Comparison of ENCODE assay signal across 19 mouse cellular contexts in the genomic region with DNA sequence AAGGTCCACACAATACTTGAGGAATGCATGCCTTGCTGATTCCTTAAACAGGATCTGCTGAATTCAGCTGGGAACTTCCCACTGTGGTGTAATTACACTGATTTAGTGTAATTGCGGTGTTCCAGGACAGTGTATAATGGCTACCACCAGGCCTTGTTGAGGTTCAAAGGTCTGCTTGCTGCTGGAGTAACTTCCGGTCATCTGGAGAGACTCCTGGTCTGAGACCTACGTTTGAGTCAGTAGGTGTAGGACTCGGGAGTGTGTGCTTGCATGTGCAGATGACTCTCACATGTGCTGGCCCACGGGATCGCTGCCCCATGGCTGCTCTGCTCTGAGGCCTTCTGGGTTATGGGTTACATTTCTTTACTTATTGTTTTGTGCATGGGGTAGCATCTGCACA. TPM values are rescaled to one million over a fixed set of nuclear protein-coding genes. Genes with fewer than 3 reads are reported as not detected.
DNase-seq lines count a peak whose midpoint lies in the region; ATAC-seq and TF ChIP-seq lines count a peak whose summit lies in the region.
"Had no signal": no experiment of that assay in that cellular context is flagged by ENCODE, and none has a peak within 500 bp of the region (broad histone marks: within the 10 kb centered on the region; RNA-seq: fewer than 3 reads in every experiment).

No protein-coding gene starts in this region.

- peaks cover 20% of the 10 kb centered on the region for H3K4me1 ChIP-seq in liver, adult 2 months (ENCODE audit: control insufficient read depth, insufficient read depth, low read length)
- H3K4me1 ChIP-seq in liver, embryonic 11.5 days (replicated peaks; ENCODE audit: control insufficient read depth, insufficient read depth, low read length), result peaks cover 6% of the 10 kb centered on the region
- no peaks in the 10 kb centered on the region for H3K4me1 ChIP-seq in intestine, embryonic 16.5 days (ENCODE audit: control insufficient read depth, insufficient read depth, low read length)
- peaks cover 4% of the 10 kb centered on the region for H3K4me1 ChIP-seq in liver, postnatal 0 days (ENCODE audit: insufficient read depth)
- H3K4me1 ChIP-seq in midbrain, postnatal 0 days (ENCODE audit: insufficient read depth, low read length), result no peaks in the 10 kb centered on the region
- H3K4me1 ChIP-seq: embryonic facial prominence, embryonic 13.5 days; forebrain, embryonic 12.5 days; hindbrain, embryonic 12.5 days had no signal

- peaks cover 43% of the 10 kb centered on the region; the same call in 1 of the 2 replicates for H3K79me2 ChIP-seq in liver, adult 2 months (ENCODE audit: control insufficient read depth, insufficient read depth, low read length)

- H3K27me3 ChIP-seq in liver, adult 2 months (ENCODE audit: control insufficient read depth, insufficient read depth, low read length), result no peaks in the 10 kb centered on the region
- no peaks in the 10 kb centered on the region for H3K27me3 ChIP-seq in liver, embryonic 11.5 days (replicated peaks; ENCODE audit: control insufficient read depth, insufficient read depth, low read length)
- no peaks in the 10 kb centered on the region for H3K27me3 ChIP-seq in intestine, embryonic 16.5 days (replicated peaks; ENCODE audit: control insufficient read depth, insufficient read depth, low read length)
- H3K27me3 ChIP-seq in liver, postnatal 0 days (ENCODE audit: insufficient read depth, low read length), result no peaks in the 10 kb centered on the region
- H3K27me3 ChIP-seq in midbrain, postnatal 0 days (ENCODE audit: insufficient read depth, low read length), result no peaks in the 10 kb centered on the region
- H3K27me3 ChIP-seq: CH12.LX; embryonic facial prominence, embryonic 13.5 days; forebrain, embryonic 12.5 days; heart, embryonic 13.5 days; hindbrain, embryonic 12.5 days; Patski had no signal

- H3K4me2 ChIP-seq in liver, embryonic 11.5 days, result no peak overlapping the region
- H3K4me2 ChIP-seq in intestine, embryonic 16.5 days (ENCODE audit: low read depth, low read length), result no peak overlapping the region
- no peak overlapping the region for H3K4me2 ChIP-seq in liver, postnatal 0 days (ENCODE audit: low read depth, low read length)
- H3K4me2 ChIP-seq in midbrain, postnatal 0 days (ENCODE audit: low read depth, low read length, poor library complexity, severe bottlenecking), result no peak overlapping the region
- H3K4me2 ChIP-seq: embryonic facial prominence, embryonic 13.5 days; forebrain, embryonic 12.5 days; heart, embryonic 13.5 days; hindbrain, embryonic 12.5 days had no signal

- intact Hi-C loops in left cerebral cortex, postnatal 25 days (cut with DNase I), result no loop called here

- no peak overlapping the region for H3K9ac ChIP-seq in liver, adult 2 months (ENCODE audit: low read depth, low read length)
- no peak overlapping the region for H3K9ac ChIP-seq in liver, embryonic 11.5 days (ENCODE audit: low read depth, low read length)
- no peak overlapping the region for H3K9ac ChIP-seq in intestine, embryonic 16.5 days (ENCODE audit: low read depth, low read length)
- no peak overlapping the region for H3K9ac ChIP-seq in liver, postnatal 0 days (replicated peaks)
- no peak overlapping the region for H3K9ac ChIP-seq in midbrain, postnatal 0 days (replicated peaks; ENCODE audit: low read length, poor library complexity, severe bottlenecking)
- H3K9ac ChIP-seq: embryonic facial prominence, embryonic 13.5 days; forebrain, embryonic 12.5 days; heart, embryonic 13.5 days; hindbrain, embryonic 12.5 days had no signal

- H3K4me3 ChIP-seq in liver, adult 2 months (ENCODE audit: insufficient read depth, low read depth, low read length), result no peak overlapping the region
- H3K4me3 ChIP-seq in liver, embryonic 11.5 days (ENCODE audit: low read depth, low read length), result no peak overlapping the region
- no peak overlapping the region for H3K4me3 ChIP-seq in intestine, embryonic 16.5 days (ENCODE audit: low read length)
- H3K4me3 ChIP-seq in liver, postnatal 0 days (ENCODE audit: low read depth, low read length), result no peak overlapping the region
- no peak overlapping the region for H3K4me3 ChIP-seq in midbrain, postnatal 0 days (ENCODE audit: low read depth, low read length)
- H3K4me3 ChIP-seq: embryonic facial prominence, embryonic 13.5 days; forebrain, embryonic 12.5 days; heart, embryonic 13.5 days; hindbrain, embryonic 12.5 days had no signal

- H3K27ac ChIP-seq in liver, adult 2 months (replicated peaks; ENCODE audit: insufficient read depth, low read depth, low read length), result peak overlapping the region; percentile 4; the same call in 1 of the 2 replicates
- H3K27ac ChIP-seq in liver, embryonic 11.5 days (ENCODE audit: low read depth, low read length), result no peak overlapping the region
- no peak overlapping the region for H3K27ac ChIP-seq in intestine, embryonic 16.5 days (ENCODE audit: low read length)
- H3K27ac ChIP-seq in liver, postnatal 0 days (ENCODE audit: low read depth), result no peak overlapping the region
- no peak overlapping the region for H3K27ac ChIP-seq in midbrain, postnatal 0 days (ENCODE audit: low read depth, low read length)
- H3K27ac ChIP-seq: embryonic facial prominence, embryonic 13.5 days; forebrain, embryonic 12.5 days; heart, embryonic 13.5 days; hindbrain, embryonic 12.5 days had no signal

- no peak for ATAC-seq in liver, embryonic 11.5 days (replicated peaks; ENCODE audit: low FRiP score)
- peak; percentile 54; the same call in 1 of the 2 replicates for ATAC-seq in intestine, embryonic 16.5 days
- ATAC-seq in liver, postnatal 0 days, result peak; percentile 50; the same call in 1 of the 2 replicates
- ATAC-seq in midbrain, postnatal 0 days (ENCODE audit: low FRiP score), result no peak
- ATAC-seq: activated CD4-positive, CD25-positive, alpha-beta regulatory T cell, adult 4 months; forebrain, embryonic 16.5 days; Patski had no signal

- WGBS in liver, adult 2 months, result 35% methylated on average over 6 of the region's 6 CpGs
- 80% methylated on average over 6 of the region's 6 CpGs for WGBS in liver, embryonic 11.5 days
- WGBS in intestine, embryonic 16.5 days, result 73% methylated on average over 6 of the region's 6 CpGs
- 78% methylated on average over 6 of the region's 6 CpGs for WGBS in liver, postnatal 0 days (ENCODE audit: insufficient replicate concordance)
- 97% methylated on average over 6 of the region's 6 CpGs for WGBS in midbrain, postnatal 0 days

- no peak for TF ChIP-seq POLR2A in liver, adult 2 months (IDR thresholded peaks at IDR 0.05; ENCODE audit: extremely low read depth, insufficient read depth, low read length)

- H3K9me3 ChIP-seq in liver, embryonic 11.5 days (ENCODE audit: control insufficient read depth, low read length), result no peaks in the 10 kb centered on the region
- H3K9me3 ChIP-seq in intestine, embryonic 16.5 days (ENCODE audit: control insufficient read depth, low read length), result no peaks in the 10 kb centered on the region
- no peaks in the 10 kb centered on the region for H3K9me3 ChIP-seq in liver, postnatal 0 days (ENCODE audit: low read length)
- H3K9me3 ChIP-seq in midbrain, postnatal 0 days (ENCODE audit: low read length), result no peaks in the 10 kb centered on the region
- H3K9me3 ChIP-seq: embryonic facial prominence, embryonic 13.5 days; forebrain, embryonic 12.5 days; heart, embryonic 13.5 days; hindbrain, embryonic 12.5 days had no signal

- peaks cover 5% of the 10 kb centered on the region; the same call in 1 of the 2 replicates for H3K36me3 ChIP-seq in liver, adult 2 months (ENCODE audit: control insufficient read depth, insufficient read depth, low read length)
- H3K36me3 ChIP-seq in liver, embryonic 11.5 days (ENCODE audit: control insufficient read depth, insufficient read depth, low read length), result no peaks in the 10 kb centered on the region
- H3K36me3 ChIP-seq in intestine, embryonic 16.5 days (ENCODE audit: control insufficient read depth, insufficient read depth, low read length), result no peaks in the 10 kb centered on the region
- peaks cover 10% of the 10 kb centered on the region for H3K36me3 ChIP-seq in liver, postnatal 0 days (replicated peaks; ENCODE audit: insufficient read depth, low read length)
- no peaks in the 10 kb centered on the region for H3K36me3 ChIP-seq in midbrain, postnatal 0 days (ENCODE audit: insufficient read depth, low read length)
- H3K36me3 ChIP-seq: forebrain, embryonic 12.5 days; hindbrain, embryonic 12.5 days had no signal

- no peak for TF ChIP-seq EP300 in liver, postnatal 0 days (IDR thresholded peaks at IDR 0.05; ENCODE audit: low read depth)

- DNase-seq in liver, adult 2 months (ENCODE audit: extremely low read depth, low read depth, low spot score), result peak; percentile 62
- DNase-seq in liver, embryonic 11.5 days (ENCODE audit: low spot score), result no peak
- no peak for DNase-seq in liver, postnatal 0 days
- DNase-seq in left cerebral cortex, postnatal 25 days (ENCODE audit: low spot score in 2 of 2), result no peak
- DNase-seq in midbrain, postnatal 0 days (ENCODE audit: low spot score), result no peak
- DNase-seq: adrenal gland, postnatal 14 days; cerebellum, adult 11-12 months; cerebellum, adult 9-10 months; gastrocnemius, postnatal 14 days; heart, postnatal 4 days had no signal

- TF ChIP-seq CTCF in liver, adult 2 months (IDR thresholded peaks at IDR 0.05; ENCODE audit: low read depth, low read length), result no peak
- TF ChIP-seq CTCF in liver, postnatal 0 days (IDR thresholded peaks at IDR 0.05; ENCODE audit: low read depth), result no peak
- no peak for TF ChIP-seq CTCF in midbrain, postnatal 0 days (IDR thresholded peaks at IDR 0.05)

RNA-seq across cellular contexts. Expression of a gene that starts 13.0 kb away (rescaled TPM):
- total RNA-seq in liver, adult 2 months (2014; rRNA removed), result 6.1 and 7.7 TPM in 2 replicates
- polyA plus RNA-seq in liver, adult 2 months (2012; rRNA removed), result 2.1 and 2.5 TPM in 2 replicates
- polyA plus RNA-seq in liver, embryonic 11.5 days (2014; fragmentation: Nextera tagmentation; extraction: Ambion mirVana), result 35.8 and 38.7 TPM in 2 replicates
- polyA plus RNA-seq in intestine, embryonic 16.5 days (2015; fragmentation: Nextera tagmentation; extraction: Ambion mirVana), result 26.9 and 31.3 TPM in 2 replicates
- 15.1 and 16.2 TPM in 2 replicates for polyA plus RNA-seq in liver, postnatal 0 days (2015; fragmentation: Nextera tagmentation; extraction: Ambion mirVana)
- 10 to 100 TPM; 46.2 to 48.4 TPM for total RNA-seq in left cerebral cortex, postnatal 25 days (2021)
- total RNA-seq in midbrain, postnatal 0 days (2014; rRNA removed), result 30.5 and 38.1 TPM in 2 replicates
- polyA plus RNA-seq in midbrain, postnatal 0 days (2015; fragmentation: Nextera tagmentation; extraction: Ambion mirVana), result 51.6 and 54.2 TPM in 2 replicates

RNA-seq across cellular contexts. Expression of a gene that starts 13.4 kb away (rescaled TPM):
- total RNA-seq in liver, adult 2 months (2014; rRNA removed), result 13.8 and 15.9 TPM in 2 replicates
- 5.1 and 6.4 TPM in 2 replicates for polyA plus RNA-seq in liver, adult 2 months (2012; rRNA removed)
- polyA plus RNA-seq in liver, embryonic 11.5 days (2014; fragmentation: Nextera tagmentation; extraction: Ambion mirVana), result 22.7 and 25.3 TPM in 2 replicates
- 21.9 and 22.2 TPM in 2 replicates for polyA plus RNA-seq in intestine, embryonic 16.5 days (2015; fragmentation: Nextera tagmentation; extraction: Ambion mirVana)
- 9.0 and 11.0 TPM in 2 replicates for polyA plus RNA-seq in liver, postnatal 0 days (2015; fragmentation: Nextera tagmentation; extraction: Ambion mirVana)
- total RNA-seq in left cerebral cortex, postnatal 25 days (2021), result 1 to 10 TPM; 4.1 to 4.4 TPM
- total RNA-seq in midbrain, postnatal 0 days (2014; rRNA removed), result 7.2 TPM in 2 replicates
- polyA plus RNA-seq in midbrain, postnatal 0 days (2015; fragmentation: Nextera tagmentation; extraction: Ambion mirVana), result 2.1 and 2.2 TPM in 2 replicates

RNA-seq across cellular contexts. Expression of a gene that starts 42.7 kb away (rescaled TPM):
- 0.13 and 0.18 TPM in 2 replicates for total RNA-seq in liver, adult 2 months (2014; rRNA removed)
- polyA plus RNA-seq in liver, adult 2 months (2012; rRNA removed), result not detected in 2 replicates
- 4.1 and 4.3 TPM in 2 replicates for polyA plus RNA-seq in liver, embryonic 11.5 days (2014; fragmentation: Nextera tagmentation; extraction: Ambion mirVana)
- polyA plus RNA-seq in intestine, embryonic 16.5 days (2015; fragmentation: Nextera tagmentation; extraction: Ambion mirVana), result 1.5 and 1.8 TPM in 2 replicates
- polyA plus RNA-seq in liver, postnatal 0 days (2015; fragmentation: Nextera tagmentation; extraction: Ambion mirVana), result 1.8 and 2.4 TPM in 2 replicates
- 1 to 10 TPM; 1.3 to 1.6 TPM for total RNA-seq in left cerebral cortex, postnatal 25 days (2021)
- total RNA-seq in midbrain, postnatal 0 days (2014; rRNA removed), result 2.6 and 4.2 TPM in 2 replicates
- polyA plus RNA-seq in midbrain, postnatal 0 days (2015; fragmentation: Nextera tagmentation; extraction: Ambion mirVana), result 0.83 and 0.96 TPM in 2 replicates

Comparison
In these comparisons a context has a peak if more than half of its experiments do, and no peak if none do; other contexts are left out.
1. ATAC-seq: peak in intestine, embryonic 16.5 days (single experiment) and liver, postnatal 0 days (single experiment); none in liver, embryonic 11.5 days (single experiment) and midbrain, postnatal 0 days (single experiment).